Mouse (Mus musculus) natural killer cell, adult 2 months (primary cell): Measurements from ENCODE around the gene Dusp2.

Experiments
- DNase-seq, 2 experiments: peaks; one replicate each; pipeline ENCODE4 v3.0.0; 2022; ENCODE audit warnings: low spot score in 2 of 2

Dusp2 gene

GRCm38 (mm10) chr2:127323667-127324066, 12.3 kb upstream of the Dusp2 start:
- no peak for DNase-seq

GRCm38 (mm10) chr2:127324456-127324855, 11.5 kb upstream of the Dusp2 start:
- DNase-seq: peak; percentile 44 to 63

GRCm38 (mm10) chr2:127328090-127328851, 7.7 kb upstream of the Dusp2 start:
- no peak for DNase-seq

GRCm38 (mm10) chr2:127332807-127333570, 3.0 kb upstream of the Dusp2 start:
- DNase-seq: peak; percentile 81 to 84

- DNase-seq: peak; percentile 86 to 91
Observed at GRCm38 (mm10) chr2:127333945-127334603, 1.9 kb upstream of the Dusp2 start.

GRCm38 (mm10) chr2:127335078-127335541, 849 bp upstream of the Dusp2 start:
- DNase-seq: peak; percentile 89 to 92

- DNase-seq: no peak
Observed at GRCm38 (mm10) chr2:127336497-127336832, 506 bp downstream of the Dusp2 start.

- DNase-seq: no peak
Observed at GRCm38 (mm10) chr2:127336885-127337284, 926 bp downstream of the Dusp2 start.

- DNase-seq: peak; percentile 46 to 59
Observed at GRCm38 (mm10) chr2:127337531-127337930, 1.6 kb downstream of the Dusp2 start.

GRCm38 (mm10) chr2:127338012-127338411, 2.1 kb downstream of the Dusp2 start:
- DNase-seq: peak; percentile 69 to 83

- DNase-seq: no peak
Observed at GRCm38 (mm10) chr2:127338416-127338815, 2.5 kb downstream of the Dusp2 start, which contains the start of gene Astl. Gene Astl (plus strand): TSS chr2:127338639.

- DNase-seq: peak; percentile 80 to 85
Observed at GRCm38 (mm10) chr2:127338833-127339232, 2.9 kb downstream of the Dusp2 start.

- no peak for DNase-seq
Observed at GRCm38 (mm10) chr2:127339262-127339661, 3.3 kb downstream of the Dusp2 start.

- DNase-seq: peak; percentile 55 to 69
Observed at GRCm38 (mm10) chr2:127341159-127341558, 5.2 kb downstream of the Dusp2 start.

GRCm38 (mm10) chr2:127346334-127346733, 10.4 kb downstream of the Dusp2 start:
- DNase-seq: peak in 1 of 2 experiments; percentile 41

- no peak for DNase-seq
Observed at GRCm38 (mm10) chr2:127347147-127347985, 11.4 kb downstream of the Dusp2 start.

- DNase-seq: no peak
Observed at GRCm38 (mm10) chr2:127353881-127354280, 17.9 kb downstream of the Dusp2 start.

- DNase-seq: peak; percentile 73 to 78
Observed at GRCm38 (mm10) chr2:127362459-127363281, 26.7 kb downstream of the Dusp2 start, which contains the start of gene Adra2b. Gene Adra2b (plus strand): TSS chr2:127363208.

GRCm38 (mm10) chr2:127363282-127363652, 27.3 kb downstream of the Dusp2 start:
- no peak for DNase-seq

- DNase-seq: peak in 1 of 2 experiments; percentile 10
Observed at GRCm38 (mm10) chr2:127363696-127364095, 27.7 kb downstream of the Dusp2 start.
